Mouse (Mus musculus): Measurements from ENCODE around the gene Usp7.

Gene Usp7

GRCm38 (mm10) chr16:8724031-8724430 is 68.1 kb downstream of the Usp7 start:
- DNase-seq (ENCODE audit: low spot score): no peak

DNA sequence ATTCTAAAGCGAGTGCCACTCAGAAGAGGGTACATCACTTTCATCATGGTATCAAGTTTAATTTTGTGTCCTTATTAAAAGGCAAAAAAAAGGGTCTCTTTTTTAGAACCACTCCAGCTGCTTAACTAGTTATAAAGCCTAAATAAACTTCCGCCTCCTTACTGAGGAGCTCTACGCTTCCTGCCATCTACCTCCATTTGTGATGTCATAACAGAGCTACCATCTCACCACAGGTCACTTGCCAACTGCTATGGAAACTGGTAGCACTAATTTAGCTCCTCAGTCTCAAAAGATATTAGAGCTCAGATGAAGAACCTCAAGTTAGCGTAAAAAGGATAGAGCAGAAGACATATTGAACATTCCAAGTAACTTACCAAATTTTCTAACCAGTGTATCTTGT is 71.7 kb downstream of the Usp7 start:
- no peak for DNase-seq (ENCODE audit: low spot score)

GRCm38 (mm10) chr16:8717744-8718143 is 74.4 kb downstream of the Usp7 start:
- DNase-seq (ENCODE audit: low spot score): peak; percentile 12

DNA sequence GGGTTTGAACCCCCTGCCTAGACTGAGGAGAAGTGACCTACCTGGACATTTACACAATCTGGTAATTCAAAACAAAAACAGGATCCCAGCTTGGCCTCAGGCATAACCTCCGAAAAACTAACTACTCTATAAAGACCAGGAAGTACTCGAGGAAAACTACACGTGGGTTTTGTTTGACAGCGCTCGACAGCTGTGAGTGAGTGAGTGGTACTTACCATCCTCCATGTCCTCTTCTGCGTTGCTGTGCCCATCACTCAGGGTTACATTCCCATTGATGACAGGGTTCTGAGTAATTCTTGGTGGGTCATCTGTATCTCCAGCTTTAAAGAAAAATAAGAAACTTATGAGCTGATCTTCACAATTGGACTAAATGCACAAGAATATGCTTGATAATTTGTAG is 75.8 kb downstream of the Usp7 start:
- DNase-seq (ENCODE audit: low spot score): no peak

DNA sequence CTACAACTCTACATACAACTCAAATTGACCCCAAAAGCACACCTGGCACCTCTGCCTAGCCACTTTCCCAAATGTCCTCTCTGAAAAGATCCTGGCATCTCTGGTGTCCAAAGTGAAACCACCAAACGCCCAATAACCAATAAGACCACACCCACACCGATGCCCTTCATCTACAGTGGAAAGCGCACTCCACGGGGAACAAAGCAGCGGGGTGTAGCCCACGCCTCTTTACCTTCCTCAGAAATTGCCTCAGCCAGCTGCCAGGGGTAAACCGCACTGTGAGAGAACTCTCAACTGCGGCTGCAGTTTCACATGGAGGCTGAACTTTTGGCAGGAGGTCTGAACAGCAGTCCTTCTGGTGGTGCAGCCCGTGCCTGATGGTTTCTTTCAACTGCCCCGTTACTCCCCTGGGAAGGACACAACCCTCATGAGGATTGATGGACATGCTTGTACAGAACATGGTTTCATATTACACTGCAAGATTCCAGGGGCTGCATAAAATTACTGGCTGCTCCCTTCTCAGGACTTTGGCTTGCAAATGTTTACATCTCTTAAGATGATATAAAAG is 76.5 kb downstream of the Usp7 start:
- no peak for DNase-seq (ENCODE audit: low spot score)

- no peak for DNase-seq (ENCODE audit: low spot score)
Observed at GRCm38 (mm10) chr16:8714851-8715250, 77.3 kb downstream of the Usp7 start.

- DNase-seq (ENCODE audit: low spot score): no peak
Observed at GRCm38 (mm10) chr16:8711998-8712397, 80.1 kb downstream of the Usp7 start.

GRCm38 (mm10) chr16:8700586-8700985 is 91.5 kb downstream of the Usp7 start:
- DNase-seq (ENCODE audit: low spot score): no peak

DNA sequence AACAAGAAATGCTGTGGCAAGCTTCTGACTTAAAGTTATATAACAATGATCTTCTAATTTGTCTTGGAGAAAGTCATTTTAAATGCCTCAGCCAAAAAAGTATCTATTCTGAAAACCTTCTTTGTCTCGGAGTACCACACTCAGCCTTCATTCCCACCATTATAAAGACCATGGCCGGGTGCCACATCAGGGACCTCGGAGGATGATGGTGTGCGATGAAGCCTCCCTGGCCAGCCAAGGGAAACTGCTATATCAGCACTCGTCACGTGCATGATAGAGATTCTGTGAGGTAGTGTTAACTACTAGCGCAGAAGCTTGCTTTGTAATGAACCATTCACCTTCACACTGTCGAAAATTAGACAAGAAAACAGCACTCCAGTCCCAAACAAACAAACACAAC is 92.6 kb downstream of the Usp7 start:
- no peak for DNase-seq (ENCODE audit: low spot score)

- DNase-seq (ENCODE audit: low spot score): no peak
Observed at GRCm38 (mm10) chr16:8691206-8691605, 100.9 kb downstream of the Usp7 start.

DNA sequence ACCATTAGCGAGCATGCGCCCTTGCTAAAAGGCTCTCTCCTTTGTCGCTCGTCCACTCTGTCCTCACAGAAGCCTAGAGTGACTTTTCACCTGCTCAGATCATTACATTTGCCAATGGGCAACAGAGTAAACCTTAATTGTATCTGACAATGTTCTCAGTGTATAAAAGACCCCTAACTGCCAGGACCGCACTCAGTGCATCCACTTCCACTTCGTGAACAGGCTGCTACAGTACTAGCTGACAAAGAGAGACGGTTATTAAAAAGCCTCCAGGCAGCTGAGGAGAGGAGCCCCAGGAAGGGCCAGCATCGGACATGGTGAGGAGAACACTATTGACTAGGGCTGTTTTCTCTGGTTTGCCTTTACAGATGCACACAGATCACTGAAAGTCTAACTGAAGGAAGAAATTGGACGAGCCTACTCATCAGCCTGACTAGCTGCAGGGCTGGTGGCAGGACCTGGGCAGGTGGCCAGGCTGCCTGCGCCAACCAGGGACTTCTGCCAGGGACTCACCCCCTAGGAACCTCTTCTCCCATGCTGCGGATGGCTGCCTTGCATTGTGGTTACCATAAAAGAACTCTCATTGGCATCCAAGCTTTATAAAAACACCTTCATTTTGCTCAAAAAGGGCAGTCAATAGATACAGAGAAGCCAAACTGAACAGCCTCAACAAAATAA is 102.0 kb downstream of the Usp7 start:
- DNase-seq (ENCODE audit: low spot score): peak; percentile 27

DNA sequence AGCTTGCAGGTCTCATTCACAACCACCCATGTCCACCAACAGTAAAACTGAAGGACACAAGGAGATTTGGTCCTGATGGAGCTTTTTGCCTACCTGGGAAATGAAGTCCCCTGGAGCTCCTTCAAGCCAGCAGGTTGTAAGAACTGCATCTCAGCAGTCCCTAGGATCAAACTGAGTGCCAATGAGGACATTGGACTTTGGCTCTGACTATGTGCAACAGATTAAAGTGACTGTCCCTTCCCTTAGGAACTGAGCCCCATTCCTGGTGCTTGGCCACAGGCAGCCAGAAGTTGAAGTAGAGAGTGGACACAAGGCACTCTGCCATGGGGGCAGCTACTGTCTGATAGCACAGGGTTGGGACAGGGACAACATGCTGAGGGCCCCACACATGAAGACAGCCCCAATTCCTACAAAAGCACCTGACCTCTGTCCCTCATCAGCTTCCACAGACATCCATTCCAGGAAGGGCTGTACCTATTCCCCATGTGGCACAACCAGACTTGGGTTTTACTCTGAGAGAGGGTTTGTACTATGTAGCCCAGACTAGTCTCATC is 104.5 kb downstream of the Usp7 start:
- DNase-seq (ENCODE audit: low spot score): no peak

- no peak for DNase-seq (ENCODE audit: low spot score)
Observed at GRCm38 (mm10) chr16:8686871-8687535, 105.1 kb downstream of the Usp7 start.

DNA sequence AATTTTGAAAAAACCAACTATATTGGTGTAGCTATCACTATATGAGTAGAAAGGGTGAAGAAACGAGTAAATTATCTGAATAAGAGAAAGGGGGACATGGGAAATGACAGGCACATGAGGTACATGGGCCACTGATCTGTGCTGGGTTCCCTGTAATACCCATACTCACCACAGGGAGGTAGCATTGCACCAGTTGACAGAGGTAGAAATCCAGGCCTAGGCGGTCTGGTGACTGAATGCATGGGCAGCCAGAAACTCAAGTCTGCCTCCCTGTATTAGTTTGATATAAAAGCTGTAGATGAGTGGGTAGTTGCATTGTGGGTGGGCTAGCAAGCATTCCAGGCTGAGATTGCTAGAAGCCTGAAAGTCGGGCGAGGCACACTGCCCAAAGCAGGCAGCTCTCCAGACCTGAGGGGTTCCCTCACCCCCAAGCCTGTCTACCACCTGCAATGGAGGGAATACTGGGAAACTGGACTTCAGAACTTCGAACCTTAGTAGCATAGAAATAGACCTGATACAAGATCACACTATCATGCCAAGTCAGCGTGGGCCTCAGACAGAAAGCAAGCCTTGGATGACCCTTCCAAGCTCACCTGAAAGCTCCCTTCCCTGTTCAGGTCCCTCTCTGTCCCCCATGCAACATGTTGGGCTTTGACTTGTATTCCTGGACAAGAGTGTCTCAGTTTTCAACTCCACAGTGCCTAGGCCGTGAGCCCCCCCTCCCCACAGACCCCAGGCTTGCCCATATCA is 105.8 kb downstream of the Usp7 start:
- peak; percentile 90 for DNase-seq (ENCODE audit: low spot score)

GRCm38 (mm10) chr16:8685087-8685486 is 107.0 kb downstream of the Usp7 start:
- no peak for DNase-seq (ENCODE audit: low spot score)

GRCm38 (mm10) chr16:8680470-8680869 is 111.6 kb downstream of the Usp7 start, which contains the start of gene Gm5767:
TSS of gene Gm5767 (plus strand) at chr16:8680770.
- DNase-seq (ENCODE audit: low spot score): no peak

GRCm38 (mm10) chr16:8679780-8680179 is 112.3 kb downstream of the Usp7 start:
- DNase-seq (ENCODE audit: low spot score): no peak

DNA sequence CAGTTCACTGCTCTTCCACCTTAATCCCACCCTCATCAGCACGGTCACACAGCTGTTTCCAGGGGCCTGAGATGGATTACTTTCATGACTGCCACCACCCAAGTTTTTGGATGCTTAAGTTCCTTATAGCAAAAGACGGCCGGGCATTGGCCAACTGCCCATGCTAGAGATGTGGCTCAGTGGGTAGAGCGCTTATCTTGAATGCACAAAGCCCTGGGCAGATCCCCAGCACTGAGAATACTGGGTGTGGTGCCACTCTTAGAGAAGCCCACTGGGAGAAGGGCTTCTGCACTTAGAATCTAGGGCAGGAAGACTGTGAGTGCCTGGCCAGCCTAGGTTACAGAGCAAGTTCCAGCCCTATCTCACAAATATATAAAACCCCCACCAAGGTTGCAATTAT is 113.4 kb downstream of the Usp7 start:
- DNase-seq (ENCODE audit: low spot score): no peak

- no peak for DNase-seq (ENCODE audit: low spot score)
Observed at GRCm38 (mm10) chr16:8678035-8678434, 114.1 kb downstream of the Usp7 start.

- peak; percentile 87 for DNase-seq (ENCODE audit: low spot score)
Observed at GRCm38 (mm10) chr16:8676800-8677199, 115.3 kb downstream of the Usp7 start.

DNA sequence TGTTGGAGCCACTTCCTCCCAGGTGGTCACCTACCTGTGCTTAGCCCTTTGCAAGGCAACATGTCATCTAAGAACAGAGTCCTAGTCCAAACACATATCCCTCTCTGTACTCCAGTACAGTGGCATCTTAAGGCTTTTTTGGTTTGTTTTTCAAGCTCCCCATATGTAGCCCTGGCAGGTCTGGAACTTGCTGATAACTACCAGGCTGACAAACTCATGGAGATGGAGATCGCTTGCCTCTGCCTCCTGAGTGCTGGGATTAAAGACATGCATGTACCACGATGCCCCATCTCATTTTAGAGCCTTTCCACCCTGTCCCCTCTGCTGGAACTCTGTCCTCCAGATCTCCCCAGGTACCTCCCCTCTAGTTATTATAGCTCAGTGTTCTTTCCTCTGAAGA is 115.9 kb downstream of the Usp7 start:
- DNase-seq (ENCODE audit: low spot score): no peak

DNA sequence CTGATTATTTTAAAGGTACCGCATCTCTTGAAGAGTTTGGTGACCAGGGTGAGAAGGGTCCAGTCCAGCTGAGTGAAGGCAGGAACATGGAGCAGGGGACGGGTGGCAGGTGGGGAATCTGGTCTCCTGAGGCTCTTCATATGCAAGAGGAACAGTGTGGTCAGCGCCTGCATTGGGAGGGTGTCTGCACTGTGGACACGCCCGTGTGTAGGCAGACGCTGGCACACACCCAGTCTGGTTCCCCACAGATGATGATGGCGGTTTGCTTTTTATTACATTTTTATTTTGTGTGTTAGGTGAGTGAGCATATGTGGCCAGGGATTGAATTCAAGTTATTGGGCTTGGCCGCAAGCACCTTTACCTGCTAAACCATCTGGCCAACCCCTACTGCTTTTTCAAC is 116.5 kb downstream of the Usp7 start:
- DNase-seq (ENCODE audit: low spot score): no peak

All from retina, embryonic 14.5 days (tissue).